Mouse (Mus musculus): ENCODE results near the gene Ppp4r3b. TPM values are rescaled to one million over a fixed set of nuclear protein-coding genes. Genes with fewer than 3 reads are reported as not detected.

The Ppp4r3b gene
- polyA plus RNA-seq, 1 experiment from 2014 or later: 83.9 TPM

DNA sequence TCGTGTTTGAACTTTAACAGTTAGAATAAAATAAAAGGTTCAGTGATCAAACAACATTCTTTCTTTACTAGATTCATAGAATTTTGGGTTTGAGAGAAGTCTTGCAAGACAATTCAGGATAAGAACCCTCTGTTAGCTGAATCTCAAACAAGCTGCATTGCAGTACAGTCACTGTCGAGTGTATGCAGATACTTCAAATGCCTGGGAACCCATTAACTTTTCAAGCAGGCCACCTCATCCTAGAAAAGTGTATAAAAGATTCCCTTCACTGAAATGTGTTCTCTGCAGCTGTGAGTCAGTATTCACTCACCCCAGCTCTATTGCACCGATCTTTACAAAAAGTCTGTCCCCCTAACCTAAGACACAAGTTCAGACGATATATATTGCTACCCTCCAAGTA is 73.3 kb downstream of the Ppp4r3b start:
- Histone ChIP-seq H3K4me3 (ENCODE audit: low read depth, low read length) (peak overlapping the region; percentile 75), H3K9me3 (ENCODE audit: control insufficient read depth, low read depth, low read length) (no peaks in the 10 kb centered on the region), H3K4me1 (ENCODE audit: control insufficient read depth, insufficient read depth, low read length) (peaks cover 11% of the 10 kb centered on the region; the same call in 1 of the 2 replicates), H3K27me3 (ENCODE audit: control insufficient read depth, insufficient read depth, low read length) (no peaks in the 10 kb centered on the region), H3K9ac (replicated peaks; ENCODE audit: low read depth, low read length) (peak overlapping the region; percentile 55; the same call in 1 of the 2 replicates), H3K36me3 (ENCODE audit: control insufficient read depth, insufficient read depth, low read length) (peaks cover 13% of the 10 kb centered on the region), H3K4me2 (replicated peaks; ENCODE audit: low read depth, low read length) (peak overlapping the region; percentile 77), H3K27ac (ENCODE audit: low read length) (no peak overlapping the region)
- WGBS: 51% methylated on average over 4 of the region's 4 CpGs
- no peak for ATAC-seq (ENCODE audit: insufficient number of reproducible peaks, insufficient read depth, low FRiP score, low read depth)

DNA sequence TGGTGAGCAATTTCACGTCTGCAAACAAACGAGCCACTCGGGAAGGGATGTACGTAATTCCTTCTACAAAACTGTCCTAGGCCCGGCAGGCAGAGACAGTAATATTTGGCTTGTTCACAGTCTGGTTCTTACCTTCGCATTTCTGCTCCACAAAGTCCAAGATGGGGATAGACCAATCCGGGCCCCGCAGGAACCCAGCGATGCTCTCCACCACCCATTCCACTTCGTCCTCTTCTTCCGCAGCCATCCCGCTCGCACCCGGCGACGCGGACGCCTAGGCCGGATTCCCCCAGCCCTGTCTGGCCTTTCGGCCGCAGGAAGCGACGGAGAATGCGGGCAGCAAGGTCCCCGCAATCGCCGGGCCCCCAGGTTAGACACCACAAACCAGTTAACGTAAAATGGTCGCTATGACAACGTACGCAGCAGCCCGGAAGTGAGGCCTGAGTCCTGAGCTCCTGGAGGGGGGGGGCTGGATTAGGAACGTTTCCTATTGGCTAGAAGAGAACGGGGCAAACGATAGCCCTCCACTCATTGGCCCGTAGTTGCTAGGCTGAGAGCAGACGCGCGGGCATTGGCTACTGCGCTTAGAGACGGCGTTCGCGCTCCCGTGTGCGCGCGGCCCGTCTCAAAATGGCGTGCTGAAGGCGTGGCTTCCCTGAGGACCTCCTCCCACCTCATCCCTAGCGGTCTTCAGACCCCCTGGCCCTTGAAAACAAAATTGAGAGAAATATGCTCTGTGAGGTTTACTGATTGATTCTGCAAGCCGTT is 74.4 kb downstream of the Ppp4r3b start, which contains the start of gene Cfap36:
TSS of gene Cfap36 (minus strand) at position 527 of the 768 bp plus-strand sequence.
- under 1% methylated on average over 53 of the region's 53 CpGs for whole genome bisulfite sequencing
- H3K36me3 ChIP-seq (ENCODE audit: control insufficient read depth, insufficient read depth, low read length): peaks cover 8% of the 10 kb centered on the region
- peak within 1 kb of the TSS; percentile 75 for H3K4me3 ChIP-seq (ENCODE audit: low read depth, low read length)
- peak; percentile 100 for ATAC-seq (ENCODE audit: insufficient number of reproducible peaks, insufficient read depth, low FRiP score, low read depth)
- peak within 1 kb of the TSS; percentile 55 for H3K9ac ChIP-seq (replicated peaks; ENCODE audit: low read depth, low read length)
- H3K4me2 ChIP-seq (replicated peaks; ENCODE audit: low read depth, low read length): peak within 1 kb of the TSS; percentile 77
- H3K27ac ChIP-seq (ENCODE audit: low read length): 0 out of 2 replicates have a peak within 1 kb of the TSS, but pooled peaks have one; percentile 52
- no peaks in the 10 kb centered on the region for H3K27me3 ChIP-seq (ENCODE audit: control insufficient read depth, insufficient read depth, low read length)
- peaks cover 11% of the 10 kb centered on the region; the same call in 1 of the 2 replicates for H3K4me1 ChIP-seq (ENCODE audit: control insufficient read depth, insufficient read depth, low read length)
- no peaks in the 10 kb centered on the region for H3K9me3 ChIP-seq (ENCODE audit: control insufficient read depth, low read depth, low read length)

- Histone ChIP-seq H3K4me1 (ENCODE audit: control insufficient read depth, insufficient read depth, low read length) (peaks cover 11% of the 10 kb centered on the region; the same call in 1 of the 2 replicates), H3K4me3 (ENCODE audit: low read depth, low read length) (peak overlapping the region; percentile 75), H3K4me2 (replicated peaks; ENCODE audit: low read depth, low read length) (peak overlapping the region; percentile 31), H3K9ac (replicated peaks; ENCODE audit: low read depth, low read length) (no peak overlapping the region), H3K27me3 (ENCODE audit: control insufficient read depth, insufficient read depth, low read length) (no peaks in the 10 kb centered on the region), H3K9me3 (ENCODE audit: control insufficient read depth, low read depth, low read length) (no peaks in the 10 kb centered on the region), H3K27ac (ENCODE audit: low read length) (no peak overlapping the region), H3K36me3 (ENCODE audit: control insufficient read depth, insufficient read depth, low read length) (peaks cover 3% of the 10 kb centered on the region; the same call in 1 of the 2 replicates)
- 96% methylated on average over 1 of the region's 1 CpGs for WGBS
- ATAC-seq (ENCODE audit: insufficient number of reproducible peaks, insufficient read depth, low FRiP score, low read depth): no peak
Observed at GRCm38 (mm10) chr11:29247725-29248124, 75.0 kb downstream of the Ppp4r3b start.

DNA sequence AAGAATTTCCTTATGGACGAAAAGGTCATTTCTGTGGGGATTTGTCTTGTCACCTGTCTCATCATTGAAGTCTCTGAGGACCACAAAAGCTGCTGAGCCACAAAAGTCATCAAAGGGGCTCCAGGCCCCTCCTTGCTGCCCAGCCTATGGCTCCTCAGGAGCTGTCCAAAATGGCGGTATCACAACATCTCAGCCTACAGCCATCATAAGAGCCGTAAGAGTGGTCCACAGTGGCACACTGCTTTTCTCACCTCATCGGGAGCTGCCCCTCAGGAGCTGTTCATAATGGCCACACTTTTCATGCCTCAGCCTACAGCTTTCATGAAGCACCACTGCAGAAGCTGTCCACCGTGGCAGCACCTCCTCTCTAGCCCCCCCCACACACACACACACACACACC is 75.7 kb downstream of the Ppp4r3b start:
- no peaks in the 10 kb centered on the region for H3K27me3 ChIP-seq (ENCODE audit: control insufficient read depth, insufficient read depth, low read length)
- no peak overlapping the region for H3K9ac ChIP-seq (replicated peaks; ENCODE audit: low read depth, low read length)
- peaks cover 3% of the 10 kb centered on the region; the same call in 1 of the 2 replicates for H3K36me3 ChIP-seq (ENCODE audit: control insufficient read depth, insufficient read depth, low read length)
- no peaks in the 10 kb centered on the region for H3K9me3 ChIP-seq (ENCODE audit: control insufficient read depth, low read depth, low read length)
- 99% methylated on average over 5 of the region's 5 CpGs for WGBS
- no peak overlapping the region for H3K4me3 ChIP-seq (ENCODE audit: low read depth, low read length)
- peaks cover 11% of the 10 kb centered on the region; the same call in 1 of the 2 replicates for H3K4me1 ChIP-seq (ENCODE audit: control insufficient read depth, insufficient read depth, low read length)
- ATAC-seq (ENCODE audit: insufficient number of reproducible peaks, insufficient read depth, low FRiP score, low read depth): no peak
- no peak overlapping the region for H3K27ac ChIP-seq (ENCODE audit: low read length)
- H3K4me2 ChIP-seq (replicated peaks; ENCODE audit: low read depth, low read length): no peak overlapping the region

DNA sequence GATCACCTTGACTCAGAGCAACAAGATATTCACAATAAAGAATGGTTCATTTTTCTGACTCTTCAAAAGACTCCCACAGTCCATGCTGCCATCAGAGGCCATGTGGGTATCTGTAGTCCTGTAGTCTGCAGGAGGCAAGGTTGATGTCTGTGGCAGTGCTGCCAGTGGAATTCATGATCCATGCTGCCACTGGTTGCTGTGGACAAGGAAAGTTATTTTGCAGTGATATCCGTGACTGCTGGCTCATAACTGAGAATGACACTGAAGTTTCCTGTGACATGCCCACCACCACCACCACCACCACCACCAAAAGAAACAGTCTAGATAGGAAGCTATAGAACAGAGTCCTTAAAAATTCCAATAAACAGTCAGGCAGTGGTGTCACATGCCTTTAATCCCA is 82.0 kb downstream of the Ppp4r3b start:
- Histone ChIP-seq H3K36me3 (ENCODE audit: control insufficient read depth, insufficient read depth, low read length) (no peaks in the 10 kb centered on the region), H3K4me2 (replicated peaks; ENCODE audit: low read depth, low read length) (no peak overlapping the region), H3K27me3 (ENCODE audit: control insufficient read depth, insufficient read depth, low read length) (no peaks in the 10 kb centered on the region), H3K9me3 (ENCODE audit: control insufficient read depth, low read depth, low read length) (no peaks in the 10 kb centered on the region), H3K4me3 (ENCODE audit: low read depth, low read length) (no peak overlapping the region), H3K4me1 (ENCODE audit: control insufficient read depth, insufficient read depth, low read length) (no peaks in the 10 kb centered on the region), H3K27ac (ENCODE audit: low read length) (no peak overlapping the region), H3K9ac (replicated peaks; ENCODE audit: low read depth, low read length) (no peak overlapping the region)
- 83% methylated on average over 1 of the region's 1 CpGs for WGBS
- no peak for ATAC-seq (ENCODE audit: insufficient number of reproducible peaks, insufficient read depth, low FRiP score, low read depth)

GRCm38 (mm10) chr11:29267824-29268223 is 95.1 kb downstream of the Ppp4r3b start:
- 24% methylated on average over 3 of the region's 3 CpGs for WGBS
- peaks cover 5% of the 10 kb centered on the region; the same call in 1 of the 2 replicates for H3K9me3 ChIP-seq (ENCODE audit: control insufficient read depth, low read depth, low read length)
- H3K36me3 ChIP-seq (ENCODE audit: control insufficient read depth, insufficient read depth, low read length): no peaks in the 10 kb centered on the region
- H3K4me3 ChIP-seq (ENCODE audit: low read depth, low read length): no peak overlapping the region
- no peaks in the 10 kb centered on the region for H3K27me3 ChIP-seq (ENCODE audit: control insufficient read depth, insufficient read depth, low read length)
- H3K4me1 ChIP-seq (ENCODE audit: control insufficient read depth, insufficient read depth, low read length): no peaks in the 10 kb centered on the region
- no peak overlapping the region for H3K4me2 ChIP-seq (replicated peaks; ENCODE audit: low read depth, low read length)
- ATAC-seq (ENCODE audit: insufficient number of reproducible peaks, insufficient read depth, low FRiP score, low read depth): no peak
- no peak overlapping the region for H3K27ac ChIP-seq (ENCODE audit: low read length)
- no peak overlapping the region for H3K9ac ChIP-seq (replicated peaks; ENCODE audit: low read depth, low read length)

Other genes starting within 250 kb of the Ppp4r3b start
- gene Pnpt1, start 42.1 kb upstream of the Ppp4r3b start, polyA plus RNA-seq (2014; fragmentation: Nextera tagmentation; extraction: Ambion mirVana): 41.4 and 43.9 TPM in 2 replicates
- gene Cfap36, start 74.5 kb downstream of the Ppp4r3b start, polyA plus RNA-seq (2014; fragmentation: Nextera tagmentation; extraction: Ambion mirVana): 53.1 and 56.5 TPM in 2 replicates
- 24.1 and 29.3 TPM in 2 replicates for gene Ccdc88a, start 200.8 kb downstream of the Ppp4r3b start, polyA plus RNA-seq (2014; fragmentation: Nextera tagmentation; extraction: Ambion mirVana)

Data from stomach, embryonic 14.5 days (tissue).